7 mouse cellular contexts compared by ENCODE assay signal in genomic region chr2:132781439-132782068, GRCm38 (mm10). TPM values are rescaled to one million over a fixed set of nuclear protein-coding genes. Genes with fewer than 3 reads are reported as not detected.
DNase-seq lines count a peak whose midpoint lies in the region; ATAC-seq and TF ChIP-seq lines count a peak whose summit lies in the region.

No protein-coding gene starts in this region.

- no peaks in the 10 kb centered on the region for H3K4me1 ChIP-seq in kidney, adult 2 months (ENCODE audit: control insufficient read depth, insufficient read depth, low read length)
- H3K4me1 ChIP-seq in limb, embryonic 11.5 days (ENCODE audit: control insufficient read depth, insufficient read depth, low read length) = no peaks in the 10 kb centered on the region
- H3K4me1 ChIP-seq in midbrain, embryonic 14.5 days (ENCODE audit: control insufficient read depth, insufficient read depth, low read length) = peaks cover 13% of the 10 kb centered on the region

- no peaks in the 10 kb centered on the region for H3K36me3 ChIP-seq in kidney, adult 2 months (ENCODE audit: control insufficient read depth, insufficient read depth, low read length)
- no peaks in the 10 kb centered on the region for H3K36me3 ChIP-seq in limb, embryonic 11.5 days (ENCODE audit: control insufficient read depth, insufficient read depth, low read length)
- no peaks in the 10 kb centered on the region for H3K36me3 ChIP-seq in midbrain, embryonic 14.5 days (ENCODE audit: control insufficient read depth, insufficient read depth, low read length)

- under 1% methylated on average over 41 of the region's 41 CpGs for WGBS in kidney, adult 2 months
- 2% methylated on average over 39 of the region's 41 CpGs for WGBS in limb, embryonic 11.5 days
- WGBS in midbrain, embryonic 14.5 days = under 1% methylated on average over 41 of the region's 41 CpGs

- no peak overlapping the region for H3K27ac ChIP-seq in kidney, adult 2 months (ENCODE audit: insufficient read depth, low read depth, low read length)
- H3K27ac ChIP-seq in limb, embryonic 11.5 days (replicated peaks; ENCODE audit: low read depth, low read length) = no peak overlapping the region
- H3K27ac ChIP-seq in midbrain, embryonic 14.5 days (replicated peaks; ENCODE audit: low read depth, low read length) = peak overlapping the region; percentile 97

- no peak overlapping the region for H3K9ac ChIP-seq in limb, embryonic 11.5 days (ENCODE audit: low read length)
- peak overlapping the region; percentile 87 for H3K9ac ChIP-seq in midbrain, embryonic 14.5 days (replicated peaks; ENCODE audit: low read length)

- H3K4me2 ChIP-seq in limb, embryonic 11.5 days (ENCODE audit: low read depth, severe bottlenecking) = peak overlapping the region; percentile 65
- peak overlapping the region; percentile 61 for H3K4me2 ChIP-seq in midbrain, embryonic 14.5 days (ENCODE audit: low read length)

- TF ChIP-seq POLR2A in kidney, adult 2 months (IDR thresholded peaks at IDR 0.05; ENCODE audit: low read depth, low read length) = no peak

- peak; percentile 99 for ATAC-seq in limb, embryonic 11.5 days (ENCODE audit: insufficient number of reproducible peaks, low FRiP score, low TSS enrichment, low read depth)
- ATAC-seq in midbrain, embryonic 14.5 days (ENCODE audit: low FRiP score, low TSS enrichment) = peak; percentile 96

- no peak for TF ChIP-seq CTCF in kidney, adult 2 months (conservative IDR thresholded peaks at IDR 0.05; ENCODE audit: insufficient read depth, insufficient read length, low read depth, low read length)

- no peaks in the 10 kb centered on the region for H3K27me3 ChIP-seq in kidney, adult 2 months (replicated peaks; ENCODE audit: control insufficient read depth, insufficient read depth, low read length)
- peaks cover 4% of the 10 kb centered on the region; the same call in 1 of the 2 replicates for H3K27me3 ChIP-seq in limb, embryonic 11.5 days (ENCODE audit: control insufficient read depth, insufficient read depth, low read length)
- H3K27me3 ChIP-seq in midbrain, embryonic 14.5 days (ENCODE audit: control insufficient read depth, insufficient read depth, low read length) = no peaks in the 10 kb centered on the region

- DNase-seq in adrenal gland, adult 2 months = peak; percentile 93
- peak; percentile 94 for DNase-seq in embryo, embryonic 9.5 days (ENCODE audit: extremely low spot score)
- DNase-seq in heart, adult 18-20 months = peak; percentile 81 to 84
- peak; percentile 85 for DNase-seq in kidney, adult 2 months
- DNase-seq in limb, embryonic 11.5 days (ENCODE audit: low spot score) = peak; percentile 98
- DNase-seq in midbrain, embryonic 14.5 days = peak; percentile 92
- peak; percentile 45 to 63 for DNase-seq in spleen, postnatal 14 days (ENCODE audit: low spot score in 2 of 2)

- no peaks in the 10 kb centered on the region for H3K9me3 ChIP-seq in limb, embryonic 11.5 days (ENCODE audit: control insufficient read depth, low read length)
- no peaks in the 10 kb centered on the region for H3K9me3 ChIP-seq in midbrain, embryonic 14.5 days (ENCODE audit: control insufficient read depth, low read length)

- H3K4me3 ChIP-seq in kidney, adult 2 months (ENCODE audit: insufficient read depth, low read depth, low read length) = no peak overlapping the region
- peak overlapping the region; percentile 36 for H3K4me3 ChIP-seq in limb, embryonic 11.5 days (ENCODE audit: low read depth, low read length)
- peak overlapping the region; percentile 51 for H3K4me3 ChIP-seq in midbrain, embryonic 14.5 days (replicated peaks; ENCODE audit: low read depth, low read length)

RNA-seq across cellular contexts. Expression of gene Chgb, which starts 0.5 kb away (rescaled TPM):
- total RNA-seq in adrenal gland, adult 2 months (2021) = 1,000 to 10,000 TPM; 1,607 to 2,510 TPM
- 148 and 289 TPM in 2 replicates for polyA plus RNA-seq in adrenal gland, adult 2 months (2012; rRNA removed)
- total RNA-seq in heart, adult 18-20 months (2021) = under 1 TPM; 0.44 to 0.50 TPM
- 0.04 and 0.19 TPM in 2 replicates for polyA plus RNA-seq in kidney, adult 2 months (2012; rRNA removed)
- 0.11 and 0.16 TPM in 2 replicates for polyA plus RNA-seq in limb, embryonic 11.5 days (2014; fragmentation: Nextera tagmentation; extraction: Ambion mirVana)
- polyA plus RNA-seq in midbrain, embryonic 14.5 days (2014; fragmentation: Nextera tagmentation; extraction: Ambion mirVana) = 62.0 and 62.4 TPM in 2 replicates

RNA-seq across cellular contexts. Expression of gene Trmt6, which starts 34.3 kb away (rescaled TPM):
- 10 to 100 TPM; 16.8 to 20.6 TPM for total RNA-seq in adrenal gland, adult 2 months (2021)
- 1.2 and 1.3 TPM in 2 replicates for polyA plus RNA-seq in adrenal gland, adult 2 months (2012; rRNA removed)
- total RNA-seq in heart, adult 18-20 months (2021) = 1 to 10 TPM; 7.4 to 7.6 TPM
- 2.9 and 4.3 TPM in 2 replicates for polyA plus RNA-seq in kidney, adult 2 months (2012; rRNA removed)
- 38.2 and 47.6 TPM in 2 replicates for polyA plus RNA-seq in limb, embryonic 11.5 days (2014; fragmentation: Nextera tagmentation; extraction: Ambion mirVana)
- polyA plus RNA-seq in midbrain, embryonic 14.5 days (2014; fragmentation: Nextera tagmentation; extraction: Ambion mirVana) = 23.5 and 25.0 TPM in 2 replicates

RNA-seq across cellular contexts. Expression of gene Mcm8, which starts 34.4 kb away (rescaled TPM):
- total RNA-seq in adrenal gland, adult 2 months (2021) = 1 to 10 TPM; 2.8 to 3.5 TPM
- 1.2 and 1.4 TPM in 2 replicates for polyA plus RNA-seq in adrenal gland, adult 2 months (2012; rRNA removed)
- total RNA-seq in heart, adult 18-20 months (2021) = 1 to 10 TPM; 3.1 to 3.5 TPM
- 0.77 and 0.88 TPM in 2 replicates for polyA plus RNA-seq in kidney, adult 2 months (2012; rRNA removed)
- 26.1 and 26.8 TPM in 2 replicates for polyA plus RNA-seq in limb, embryonic 11.5 days (2014; fragmentation: Nextera tagmentation; extraction: Ambion mirVana)
- 4.6 and 7.1 TPM in 2 replicates for polyA plus RNA-seq in midbrain, embryonic 14.5 days (2014; fragmentation: Nextera tagmentation; extraction: Ambion mirVana)

Comparison
In these comparisons a context has a peak if more than half of its experiments do, and no peak if none do; other contexts are left out.
1. RNA of gene Chgb, which starts 0.5 kb away (polyA plus RNA-seq): 148 to 289 TPM in adrenal gland, adult 2 months and 62.0 to 62.4 TPM in midbrain, embryonic 14.5 days; 0.04 to 0.19 TPM in kidney, adult 2 months and 0.11 to 0.16 TPM in limb, embryonic 11.5 days; every median in the first group is over 10 times any median in the second.
2. Peak in every context shown above with its lines, with median percentiles within 50 percentile points of each other: DNase-seq.